Mouse (Mus musculus) kidney, postnatal 36 days (tissue): ENCODE measurements around the gene Rbm38.

Experiments
- DNase-seq, 2 experiments: peaks; one replicate each; pipeline ENCODE4 v3.0.0; 2021 to 2022; ENCODE audit warnings: mixed read lengths in 2 of 2

Gene Rbm38

DNA sequence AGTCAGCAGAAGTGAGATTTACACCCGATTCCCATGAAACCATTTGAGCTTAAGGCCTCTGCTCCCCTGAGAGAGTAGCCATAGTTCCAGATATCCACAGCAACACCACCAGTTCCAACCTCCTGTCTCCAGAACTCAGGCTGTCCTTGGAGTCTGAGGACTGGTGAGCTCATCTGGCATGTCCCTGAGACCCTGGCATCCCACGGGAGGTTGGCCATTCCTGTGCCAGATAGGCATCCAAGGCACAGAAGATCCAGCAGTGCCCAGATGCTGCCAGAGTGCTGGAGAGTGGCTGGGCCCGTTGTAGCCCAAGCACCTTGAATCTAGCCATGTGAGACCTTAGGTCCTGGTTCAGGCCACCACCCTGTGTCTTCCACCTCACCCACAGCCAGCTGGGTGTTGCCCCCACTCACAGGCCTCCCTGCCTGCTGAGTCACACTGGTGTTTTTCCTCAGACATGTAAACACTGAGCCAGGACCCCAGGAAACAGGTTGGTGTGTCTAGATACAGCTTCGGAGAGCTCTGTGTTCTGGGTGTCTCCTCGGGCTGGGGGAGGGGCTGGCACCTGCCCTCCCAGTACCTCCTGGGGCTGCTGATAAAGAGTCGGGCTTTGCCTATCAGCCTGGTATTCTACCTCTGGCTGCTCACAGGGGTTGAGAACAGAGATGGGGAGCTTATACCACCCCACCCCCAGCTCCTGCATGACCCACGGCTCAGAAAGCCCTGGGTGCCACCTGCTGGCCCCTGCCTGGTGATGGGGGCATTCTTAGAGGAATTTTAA lies 17.7 kb downstream of the Rbm38 start:
- DNase-seq = no peak

DNA sequence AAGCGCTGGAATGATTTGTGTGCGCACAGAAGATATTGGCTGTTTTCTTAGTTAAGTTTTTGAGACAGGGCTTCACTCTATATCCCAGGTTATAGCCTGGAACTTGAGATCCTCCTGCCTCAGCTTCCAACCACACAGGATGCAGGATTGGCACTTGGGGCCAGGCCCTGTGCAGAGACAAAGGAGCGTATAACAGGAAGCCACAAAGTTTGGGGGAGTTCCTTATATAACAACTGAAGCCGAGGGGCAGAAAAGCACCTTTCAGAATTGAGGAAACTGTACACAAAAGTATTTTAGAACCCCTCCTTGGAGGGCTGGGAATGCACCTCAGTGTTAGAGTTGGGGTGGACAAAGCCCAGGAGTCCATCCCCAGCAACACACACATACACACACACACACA lies 18.7 kb downstream of the Rbm38 start:
- DNase-seq = no peak

- no peak for DNase-seq
Measured at GRCm38 (mm10) chr2:173040803-173041202, 20.5 kb downstream of the Rbm38 start.

DNA sequence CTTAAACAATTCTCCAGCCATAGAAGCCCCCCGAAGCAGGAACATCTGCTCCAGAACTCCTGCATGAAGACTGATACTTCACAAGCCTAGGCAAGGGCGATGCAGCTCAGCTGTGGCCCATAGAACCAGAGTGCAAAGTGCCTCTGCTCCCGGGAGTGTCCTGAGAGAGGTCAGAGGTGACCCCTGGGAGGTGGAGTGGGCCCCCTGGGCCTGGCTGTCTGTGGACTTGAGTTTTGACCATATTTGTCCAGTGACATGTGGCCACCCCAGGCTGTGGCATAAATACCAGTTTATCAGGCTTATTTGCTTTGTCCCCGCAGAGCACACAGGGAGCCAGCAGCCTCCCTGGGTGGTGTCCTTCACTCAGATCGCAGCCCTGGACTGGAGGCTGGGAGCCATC lies 20.9 kb downstream of the Rbm38 start:
- peak in 1 of 2 experiments; percentile 55 for DNase-seq

GRCm38 (mm10) chr2:173041893-173042292 lies 21.6 kb downstream of the Rbm38 start:
- DNase-seq = no peak

- DNase-seq = no peak
Measured at GRCm38 (mm10) chr2:173042504-173043162, 22.3 kb downstream of the Rbm38 start.

DNA sequence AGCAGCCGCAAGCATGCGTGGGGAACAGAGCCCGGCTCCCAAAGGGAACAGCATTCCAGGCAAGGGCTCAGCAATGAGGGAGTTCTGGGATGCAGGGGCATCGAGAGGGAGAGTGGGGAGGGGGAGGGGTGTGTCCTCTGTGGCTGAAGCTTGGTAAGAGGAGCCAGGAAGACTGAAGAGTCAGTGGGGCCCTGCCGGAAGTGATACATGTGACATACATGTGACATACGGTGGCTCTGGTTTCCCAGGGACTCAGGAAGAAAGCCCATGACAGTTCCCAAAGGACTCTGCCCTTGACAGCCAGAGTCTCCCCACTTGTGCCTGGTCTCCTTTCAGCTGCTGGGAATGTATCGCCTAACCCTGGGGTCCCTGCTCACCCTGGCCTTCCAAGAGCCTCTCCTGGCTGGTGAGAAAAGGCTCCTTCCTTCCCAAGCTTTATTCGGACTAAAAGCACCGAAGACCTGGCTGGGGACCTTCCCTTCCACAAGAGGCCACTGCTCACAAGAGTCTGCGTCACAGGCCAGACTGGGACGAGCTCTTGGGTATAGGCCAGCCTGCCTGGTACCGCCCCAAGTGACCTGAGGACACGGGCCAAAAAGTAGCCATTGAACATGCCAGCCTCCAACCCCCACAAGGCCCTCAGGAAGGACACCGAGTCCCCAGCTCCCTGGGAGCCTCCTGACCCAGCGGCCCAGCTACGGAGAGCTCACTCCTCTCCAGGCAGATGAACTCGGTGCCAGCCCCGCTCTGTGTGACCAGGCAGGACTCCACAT lies 24.1 kb downstream of the Rbm38 start:
- peak; percentile 81 to 86 for DNase-seq

DNA sequence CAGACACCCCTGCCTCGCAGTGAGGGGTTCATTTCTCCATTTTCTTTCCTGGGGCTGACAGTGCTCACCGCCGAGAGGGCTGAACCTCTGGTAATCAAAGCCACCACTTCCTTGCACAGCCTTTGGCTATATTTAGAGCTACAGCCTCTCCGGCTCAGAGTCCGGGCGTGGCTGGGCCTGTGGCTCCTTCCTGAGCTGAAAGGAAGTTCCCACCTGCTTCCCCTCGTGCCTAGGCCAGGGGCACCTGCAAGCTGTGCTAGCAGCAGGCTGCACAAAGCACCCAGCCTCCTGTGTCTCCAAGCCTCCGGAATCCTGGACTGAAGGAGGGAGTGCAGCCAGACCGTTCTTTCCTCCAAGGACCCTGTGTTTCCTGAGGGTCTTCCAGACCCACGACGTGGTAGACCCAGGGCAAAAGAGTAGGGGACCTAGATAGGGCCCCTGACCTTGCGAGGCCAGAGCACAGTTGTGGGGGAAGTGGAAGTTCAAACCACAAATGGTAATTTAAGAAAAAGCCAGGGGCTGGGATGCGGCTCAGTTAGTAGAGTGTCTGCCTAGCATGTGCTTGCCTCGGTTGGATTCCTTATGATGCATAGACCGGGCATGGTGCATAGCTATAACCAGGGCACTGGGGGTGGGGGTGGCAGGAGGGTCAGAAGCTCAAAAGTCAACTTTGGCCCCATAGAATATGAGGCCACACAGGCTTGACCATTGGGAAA lies 26.4 kb downstream of the Rbm38 start:
- DNase-seq = peak in 1 of 2 experiments; percentile 29

DNA sequence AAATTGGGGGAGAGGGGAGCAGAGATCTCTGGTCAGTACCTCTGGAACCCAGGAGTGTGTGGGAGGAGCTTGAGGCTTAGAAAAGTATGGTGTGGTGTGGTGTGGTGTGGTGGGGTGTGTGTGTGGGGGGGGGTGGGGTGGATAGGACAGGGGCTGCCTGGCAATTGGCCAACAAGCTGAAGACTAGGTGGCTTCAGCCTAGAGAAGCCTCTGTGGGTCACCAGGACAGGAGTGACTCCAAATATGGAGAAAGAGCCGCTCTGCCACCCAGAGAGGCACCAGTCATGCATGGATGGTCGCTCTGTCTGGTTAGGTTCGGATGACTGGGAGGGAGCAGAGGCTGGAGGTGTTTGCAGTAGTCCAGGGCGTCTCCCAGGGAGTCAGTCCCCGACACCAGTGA lies 27.2 kb downstream of the Rbm38 start:
- DNase-seq = peak; percentile 55 to 67

DNA sequence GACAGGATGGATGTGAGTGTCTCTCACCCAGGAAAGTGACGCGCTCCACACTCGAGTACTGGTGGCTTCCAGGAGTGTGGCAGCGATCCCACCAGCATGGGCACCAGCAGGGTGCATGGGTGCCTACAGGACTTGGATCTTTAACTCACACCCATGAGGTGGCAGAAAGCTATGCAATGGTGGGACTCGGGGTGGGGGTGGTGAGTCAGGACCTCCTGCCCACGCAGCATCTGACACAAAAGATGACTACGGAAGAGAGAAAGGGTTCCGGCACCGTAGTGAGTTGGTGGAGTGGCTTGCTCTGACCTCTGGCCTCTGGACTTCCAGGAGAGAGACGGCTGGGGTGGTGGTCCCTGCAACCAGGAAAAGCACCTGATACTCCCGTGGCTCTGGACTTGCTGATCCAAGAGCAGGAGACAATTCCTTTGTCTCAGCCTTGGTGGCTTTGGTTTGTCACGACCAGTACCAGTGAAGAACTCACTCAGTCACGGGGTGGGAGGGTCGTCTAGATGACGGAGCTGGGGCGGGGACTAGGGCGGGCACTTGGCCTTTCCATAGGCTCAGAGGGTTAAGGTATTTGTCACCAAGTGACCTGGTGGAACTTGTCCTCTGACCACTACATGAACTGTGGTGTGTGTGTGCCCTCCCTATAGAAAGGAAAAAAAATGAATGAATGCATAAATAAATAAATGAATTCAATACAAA lies 27.9 kb downstream of the Rbm38 start:
- DNase-seq = no peak

GRCm38 (mm10) chr2:173049231-173049630 lies 28.9 kb downstream of the Rbm38 start:
- peak in 1 of 2 experiments; percentile 63 for DNase-seq

- DNase-seq = peak in 1 of 2 experiments; percentile 18
Measured at GRCm38 (mm10) chr2:173049817-173050216, 29.5 kb downstream of the Rbm38 start.

DNA sequence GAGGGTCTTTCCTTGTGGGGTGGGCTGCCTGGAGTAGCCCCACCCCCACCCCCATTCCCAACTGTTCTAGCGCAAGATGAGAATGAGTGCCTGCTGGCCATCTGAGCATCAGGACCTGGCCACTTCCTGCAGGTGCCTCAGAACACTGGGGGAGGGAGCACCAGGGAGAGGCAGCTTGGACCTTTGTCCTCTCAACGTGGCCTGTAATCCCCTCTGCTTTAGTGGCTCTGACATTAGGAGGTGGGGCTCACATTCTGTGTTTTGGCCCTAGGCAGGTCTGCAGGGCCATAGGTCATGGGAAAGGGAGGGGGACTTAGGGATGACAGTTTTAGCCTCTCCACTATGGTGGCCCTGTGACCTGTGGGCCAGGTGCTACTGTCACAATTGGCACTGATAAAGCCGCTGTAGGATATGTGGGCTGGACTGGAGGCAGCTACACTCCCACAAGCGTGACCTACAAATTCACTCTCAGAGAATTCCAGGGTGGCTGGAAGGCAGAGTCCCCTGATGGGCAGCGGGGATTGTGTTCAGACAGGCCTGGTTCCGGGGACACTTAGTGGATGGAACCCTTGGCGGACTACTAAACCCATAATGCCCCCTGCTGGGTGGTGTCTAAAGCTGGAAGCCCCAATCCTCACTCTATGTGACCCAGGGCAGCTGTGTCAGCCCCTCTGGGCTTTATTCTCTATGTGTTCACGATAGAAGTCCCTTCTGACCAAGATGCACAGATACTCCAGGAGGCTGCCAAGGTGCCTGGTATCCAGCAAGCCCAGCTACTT lies 30.5 kb downstream of the Rbm38 start:
- no peak for DNase-seq

GRCm38 (mm10) chr2:173052881-173053280 lies 32.6 kb downstream of the Rbm38 start:
- no peak for DNase-seq

- DNase-seq = no peak
Measured at GRCm38 (mm10) chr2:173053846-173054245, 33.5 kb downstream of the Rbm38 start.

GRCm38 (mm10) chr2:173056303-173056881 lies 36.1 kb downstream of the Rbm38 start:
- DNase-seq = no peak

GRCm38 (mm10) chr2:173056882-173057315 lies 36.6 kb downstream of the Rbm38 start:
- no peak for DNase-seq

- no peak for DNase-seq
Measured at GRCm38 (mm10) chr2:173057623-173058022, 37.3 kb downstream of the Rbm38 start.

GRCm38 (mm10) chr2:173058263-173058662 lies 38.0 kb downstream of the Rbm38 start:
- no peak for DNase-seq

DNA sequence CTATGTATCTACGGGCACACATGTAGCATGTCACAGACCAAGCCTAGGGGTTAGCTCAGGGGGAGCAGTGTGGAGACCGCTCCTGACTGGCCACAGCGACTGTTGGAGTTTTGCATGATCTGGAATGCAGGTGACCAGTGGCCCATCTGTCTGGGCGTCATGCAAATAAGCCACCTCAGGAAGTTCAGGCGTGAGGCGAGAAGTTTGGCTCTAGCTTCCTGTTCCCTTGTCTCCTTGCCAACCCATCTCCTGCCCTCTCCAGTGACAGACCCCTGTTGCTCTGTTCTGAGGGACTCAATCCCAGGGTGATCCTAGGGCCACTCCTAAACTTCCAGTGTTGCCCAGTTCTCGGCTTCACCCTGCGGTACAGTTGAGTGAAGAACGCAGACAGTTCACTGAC lies 40.2 kb downstream of the Rbm38 start:
- DNase-seq = no peak
